Mouse (Mus musculus) kidney, adult 18-20 months (tissue): ENCODE data around the gene Tmem139.

ENCODE experiments used
- DNase-seq: peaks from one replicate; pipeline ENCODE4 v3.0.0; 2021

Gene Tmem139

GRCm38 (mm10) chr6:42282865-42283528 is 21.2 kb downstream of the Tmem139 start:
- no peak for DNase-seq

DNA sequence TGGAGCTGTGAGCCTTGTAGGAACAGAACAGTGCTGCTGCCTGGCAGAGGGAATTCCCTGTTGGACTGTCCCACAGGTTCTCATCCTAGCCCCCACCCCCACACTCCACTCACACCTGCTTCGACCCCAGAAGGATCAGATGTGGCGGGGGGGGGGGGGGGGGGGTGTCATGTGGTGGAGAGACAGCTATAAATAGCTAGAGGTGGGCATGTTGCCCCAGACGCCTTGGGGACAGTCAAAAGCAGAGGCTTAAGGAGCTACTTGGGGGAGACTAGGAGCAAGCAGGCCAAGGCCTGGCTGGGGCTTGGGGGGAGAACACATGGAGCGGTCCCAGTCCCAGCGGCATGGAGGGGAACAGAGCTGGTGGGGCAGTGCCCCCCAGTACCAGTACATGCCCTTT is 24.7 kb downstream of the Tmem139 start, which contains the start of gene Clcn1:
Gene Clcn1 (plus strand): TSS at position 238 of the 400 bp plus-strand sequence.
- no peak for DNase-seq

DNA sequence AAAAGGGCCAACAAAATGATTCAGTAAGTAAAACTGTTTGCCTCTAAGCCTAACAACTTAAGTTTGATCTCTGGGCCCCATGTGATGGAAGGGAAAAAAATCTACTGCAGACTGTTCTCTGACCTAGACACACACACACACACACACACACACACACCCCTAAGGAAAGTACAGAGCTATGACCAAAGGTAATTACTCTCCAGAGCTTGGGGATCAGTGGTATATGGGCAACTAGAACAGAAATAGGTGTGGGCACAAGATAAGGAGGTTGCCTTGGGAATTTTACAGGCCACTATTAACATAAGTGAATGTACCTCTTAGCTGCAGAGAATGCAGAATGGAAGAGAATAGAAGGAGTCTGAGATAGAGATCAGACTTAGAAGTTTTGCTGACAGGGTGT is 25.8 kb downstream of the Tmem139 start:
- DNase-seq, result no peak

GRCm38 (mm10) chr6:42293327-42293726 is 31.6 kb downstream of the Tmem139 start:
- no peak for DNase-seq

DNA sequence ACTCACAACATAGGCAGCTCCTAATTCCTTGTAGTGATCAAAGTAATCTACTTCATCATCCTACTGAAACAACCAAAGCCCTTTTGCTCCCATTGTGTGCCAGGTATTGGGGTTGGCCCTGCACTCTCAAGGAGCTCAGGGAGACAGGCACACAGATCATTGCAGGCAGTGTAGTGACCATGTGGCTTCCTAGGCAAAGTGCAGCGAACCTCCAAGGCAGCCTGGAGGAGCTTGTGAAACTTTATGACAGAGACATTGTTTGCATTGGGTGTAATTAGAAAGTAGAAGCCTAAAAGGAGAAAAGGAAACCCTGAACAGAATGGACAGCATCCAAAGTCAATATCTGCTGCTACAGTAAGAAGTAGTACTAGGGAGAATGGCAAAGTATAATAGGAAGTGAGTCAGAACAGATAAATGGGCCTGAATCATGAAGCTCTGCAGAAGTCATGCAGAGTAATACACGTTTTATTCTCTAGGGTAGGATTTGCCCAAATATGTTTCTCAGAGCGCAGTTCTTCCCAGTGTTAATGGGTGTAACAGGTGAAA is 33.9 kb downstream of the Tmem139 start:
- DNase-seq, result no peak

DNA sequence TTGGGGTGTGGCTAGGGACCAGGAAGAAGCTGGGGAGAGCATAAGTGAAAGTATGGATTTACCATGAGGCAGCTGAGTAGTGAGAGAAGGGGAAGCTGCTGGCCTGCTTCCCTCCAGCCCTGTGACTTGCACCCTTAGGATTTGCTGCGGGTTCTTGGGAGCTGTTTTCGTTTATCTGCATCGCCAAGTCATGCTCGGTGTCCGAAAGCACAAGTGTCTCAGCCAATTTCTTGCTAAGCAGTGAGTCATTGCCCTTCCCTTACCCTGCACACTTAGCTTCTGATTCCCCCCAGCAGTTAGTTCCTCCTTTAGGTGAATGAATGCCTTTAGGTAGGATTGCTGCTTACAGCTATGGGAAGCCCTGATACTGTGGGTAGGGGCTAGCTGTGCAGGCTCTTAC is 37.6 kb downstream of the Tmem139 start:
- no peak for DNase-seq

- no peak for DNase-seq
Measured at GRCm38 (mm10) chr6:42309816-42310378, 48.1 kb downstream of the Tmem139 start.

DNA sequence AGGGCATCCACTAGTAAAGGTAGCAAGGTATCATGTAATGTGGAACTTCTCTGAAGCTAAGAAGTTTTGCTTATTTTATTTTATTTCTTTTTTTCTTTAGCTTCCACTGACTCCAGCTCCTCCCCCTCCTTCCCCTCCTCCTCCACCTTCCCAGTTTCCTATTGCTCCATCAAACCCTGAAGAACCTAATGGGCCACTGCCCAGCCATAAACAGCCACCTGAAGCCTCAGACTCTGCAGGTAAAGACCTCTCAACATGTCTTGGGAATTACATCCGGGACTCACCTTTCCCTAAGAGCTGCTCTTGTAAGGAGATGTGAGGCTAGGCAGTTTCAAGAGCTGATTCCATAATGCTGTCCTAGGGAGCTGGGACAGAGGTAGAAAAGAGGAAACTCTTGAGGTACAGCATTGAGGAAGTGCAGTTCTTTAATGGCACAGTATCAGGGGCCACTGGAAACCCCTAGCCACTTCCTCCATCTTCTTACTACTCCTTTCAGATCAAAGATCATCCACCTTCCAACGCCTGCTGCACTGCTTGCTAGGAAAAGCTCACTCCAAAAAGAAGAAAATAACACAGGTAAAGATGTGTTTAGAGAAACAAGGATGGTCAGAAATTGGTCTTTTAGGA is 48.8 kb downstream of the Tmem139 start:
- DNase-seq, result no peak
